10 mouse cellular contexts compared by ENCODE assay signal in genomic region chr9:64701651-64702050, GRCm38 (mm10). TPM values are rescaled to one million over a fixed set of nuclear protein-coding genes. Genes with fewer than 3 reads are reported as not detected.
DNase-seq lines count a peak whose midpoint lies in the region; ATAC-seq and TF ChIP-seq lines count a peak whose summit lies in the region.
"Had no signal": no experiment of that assay in that cellular context is flagged by ENCODE, and none has a peak within 500 bp of the region (broad histone marks: within the 10 kb centered on the region; RNA-seq: fewer than 3 reads in every experiment).

No protein-coding gene starts in this region.

- H3K9ac ChIP-seq in lung, embryonic 14.5 days: no peak overlapping the region
- H3K9ac ChIP-seq in heart, embryonic 14.5 days (ENCODE audit: low read length): no peak overlapping the region
- H3K9ac ChIP-seq: limb, embryonic 13.5 days had no signal

- H3K27ac ChIP-seq in lung, embryonic 14.5 days (ENCODE audit: low read depth): no peak overlapping the region
- peak overlapping the region; percentile 21 to 59; a peak in 3 of 4 replicates for H3K27ac ChIP-seq in heart, embryonic 14.5 days (replicated peaks in 1 of 2; ENCODE audit: control insufficient read depth in 1 of 2, insufficient read depth in 1 of 2, low read depth in 2 of 2, low read length in 2 of 2)
- H3K27ac ChIP-seq: limb, embryonic 13.5 days had no signal

- 82% methylated on average over 1 of the region's 1 CpGs for WGBS in lung, embryonic 14.5 days
- WGBS in heart, embryonic 14.5 days: 24% methylated on average over 1 of the region's 1 CpGs

- intact Hi-C loops in heart, postnatal 36 days (cut with DNase I): no loop called here

- peak; percentile 85 for DNase-seq in heart, adult 11 months
- DNase-seq in heart, postnatal 36 days: no peak
- peak; percentile 7 for DNase-seq in lung, embryonic 14.5 days
- no peak for DNase-seq in lung, adult 18-20 months
- DNase-seq in skeletal muscle tissue, adult 2 months (ENCODE audit: low read depth, low spot score): peak; percentile 10
- DNase-seq in cerebellum, postnatal 10 days: no peak
- DNase-seq in adrenal gland, adult 18-20 months (ENCODE audit: low spot score in 2 of 2): no peak

- no peaks in the 10 kb centered on the region for H3K9me3 ChIP-seq in lung, embryonic 14.5 days (ENCODE audit: low read depth, low read length)
- H3K9me3 ChIP-seq in heart, embryonic 14.5 days (ENCODE audit: control insufficient read depth, low read length): no peaks in the 10 kb centered on the region
- H3K9me3 ChIP-seq: limb, embryonic 13.5 days had no signal

- peaks cover 6% of the 10 kb centered on the region; the same call in 1 of the 2 replicates for H3K36me3 ChIP-seq in lung, embryonic 14.5 days (ENCODE audit: insufficient read depth)
- peaks cover 33% of the 10 kb centered on the region for H3K36me3 ChIP-seq in heart, embryonic 14.5 days (ENCODE audit: control insufficient read depth, insufficient read depth, low read length)

- H3K4me3 ChIP-seq in lung, embryonic 14.5 days (ENCODE audit: low read depth, low read length): no peak overlapping the region
- no peak overlapping the region for H3K4me3 ChIP-seq in heart, embryonic 14.5 days (ENCODE audit: control insufficient read depth in 1 of 2, insufficient read depth in 1 of 2, low read depth in 1 of 2, low read length in 2 of 2)
- H3K4me3 ChIP-seq: limb, embryonic 13.5 days had no signal

- no peak overlapping the region for H3K4me2 ChIP-seq in lung, embryonic 14.5 days
- no peak overlapping the region for H3K4me2 ChIP-seq in heart, embryonic 14.5 days (ENCODE audit: low read length)
- H3K4me2 ChIP-seq: limb, embryonic 13.5 days had no signal

- no peaks in the 10 kb centered on the region for H3K27me3 ChIP-seq in lung, embryonic 14.5 days (ENCODE audit: insufficient read depth, low read length)
- no peaks in the 10 kb centered on the region for H3K27me3 ChIP-seq in heart, embryonic 14.5 days (ENCODE audit: control insufficient read depth, insufficient read depth, low read length)
- H3K27me3 ChIP-seq: limb, embryonic 13.5 days had no signal

- no peak for ATAC-seq in lung, embryonic 14.5 days (ENCODE audit: insufficient read depth)
- no peak for ATAC-seq in heart, embryonic 14.5 days (ENCODE audit: insufficient number of reproducible peaks, insufficient read depth, low FRiP score, low read depth)
- ATAC-seq: forebrain, embryonic 14.5 days had no signal

- no peak for TF ChIP-seq CTCF in lung, embryonic 14.5 days (IDR thresholded peaks at IDR 0.05; ENCODE audit: low read depth)

- H3K4me1 ChIP-seq in lung, embryonic 14.5 days (ENCODE audit: insufficient read depth): no peaks in the 10 kb centered on the region
- H3K4me1 ChIP-seq in heart, embryonic 14.5 days (ENCODE audit: control insufficient read depth in 2 of 2, insufficient read depth in 2 of 2, low read length in 2 of 2): peaks cover 14 to 32% of the 10 kb centered on the region in 2 experiments

RNA-seq across cellular contexts. Expression of gene Rab11a, which starts 35.9 kb away (rescaled TPM):
- 100 to 1,000 TPM; 181 to 194 TPM for total RNA-seq in heart, postnatal 36 days (2021)
- 327 and 330 TPM in 2 replicates for polyA plus RNA-seq in lung, embryonic 14.5 days (2014; fragmentation: Nextera tagmentation; extraction: Ambion mirVana)
- polyA plus RNA-seq in heart, embryonic 14.5 days (2014; fragmentation: Nextera tagmentation; extraction: Ambion mirVana): 390 and 408 TPM in 2 replicates
- total RNA-seq in adrenal gland, adult 18-20 months (2021): 100 to 1,000 TPM; 218 to 290 TPM

Comparison
In these comparisons a context has a peak if more than half of its experiments do, and no peak if none do; other contexts are left out.
1. DNase-seq: peak in heart, adult 11 months (single experiment), lung, embryonic 14.5 days (single experiment) and skeletal muscle tissue, adult 2 months (single experiment); none in heart, postnatal 36 days (0 of 2), lung, adult 18-20 months (0 of 2), cerebellum, postnatal 10 days (0 of 2) and adrenal gland, adult 18-20 months (0 of 2).